Comparison of ENCODE assay signal across 8 mouse cellular contexts in the genomic region with DNA sequence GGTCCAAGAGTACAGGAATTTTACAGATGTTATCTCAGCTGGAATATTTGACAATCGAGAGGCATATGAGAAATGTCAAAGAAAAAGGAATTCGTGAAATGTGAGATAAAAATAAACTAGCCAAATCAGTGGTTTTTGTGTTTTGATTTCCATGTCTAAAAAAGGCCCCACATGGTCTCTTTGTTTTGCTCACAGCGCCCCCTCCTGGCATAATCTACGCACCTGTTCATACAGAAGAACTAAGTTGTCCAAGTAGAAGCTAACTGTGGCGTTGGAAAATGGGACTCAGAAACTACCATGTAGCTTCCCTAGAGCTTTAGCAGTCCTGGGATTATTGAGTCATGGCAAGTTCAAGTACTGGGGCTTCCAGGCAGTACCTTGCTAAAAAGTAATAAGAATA.
DNase-seq lines count a peak whose midpoint lies in the region; ATAC-seq and TF ChIP-seq lines count a peak whose summit lies in the region.

No protein-coding gene starts in this region.

- no peak overlapping the region for H3K27ac ChIP-seq in kidney, embryonic 16.5 days (ENCODE audit: low read length)
- H3K27ac ChIP-seq in liver, postnatal 0 days (ENCODE audit: low read depth): no peak overlapping the region

- H3K4me2 ChIP-seq in kidney, embryonic 16.5 days (replicated peaks; ENCODE audit: low read depth, low read length): no peak overlapping the region
- H3K4me2 ChIP-seq in liver, postnatal 0 days (ENCODE audit: low read depth, low read length): no peak overlapping the region

- no peaks in the 10 kb centered on the region for H3K36me3 ChIP-seq in kidney, embryonic 16.5 days (ENCODE audit: insufficient read depth, low read length)
- H3K36me3 ChIP-seq in liver, postnatal 0 days (replicated peaks; ENCODE audit: insufficient read depth, low read length): no peaks in the 10 kb centered on the region

- 22% methylated on average over 5 of the region's 5 CpGs for WGBS in kidney, embryonic 16.5 days
- 18% methylated on average over 5 of the region's 5 CpGs for whole genome bisulfite sequencing in liver, postnatal 0 days (ENCODE audit: insufficient replicate concordance)

- no peak for TF ChIP-seq EP300 in liver, postnatal 0 days (IDR thresholded peaks at IDR 0.05; ENCODE audit: low read depth)

- H3K4me3 ChIP-seq in kidney, embryonic 16.5 days (ENCODE audit: low read length): no peak overlapping the region
- H3K4me3 ChIP-seq in liver, postnatal 0 days (ENCODE audit: low read depth, low read length): no peak overlapping the region

- H3K27me3 ChIP-seq in kidney, embryonic 16.5 days (ENCODE audit: insufficient read depth, low read length): no peaks in the 10 kb centered on the region
- no peaks in the 10 kb centered on the region for H3K27me3 ChIP-seq in liver, postnatal 0 days (ENCODE audit: insufficient read depth, low read length)

- no peak overlapping the region for H3K9ac ChIP-seq in kidney, embryonic 16.5 days (replicated peaks; ENCODE audit: low read length)
- H3K9ac ChIP-seq in liver, postnatal 0 days (replicated peaks): no peak overlapping the region

- ATAC-seq in kidney, embryonic 16.5 days (ENCODE audit: low FRiP score, low TSS enrichment): no peak
- ATAC-seq in frontal cortex, adult (ENCODE audit: low TSS enrichment): peak; percentile 51; the same call in 1 of the 2 replicates
- ATAC-seq in liver, postnatal 0 days: no peak

- DNase-seq in kidney, adult 11 months: peak; percentile 56
- peak; percentile 91 for DNase-seq in adrenal gland, postnatal 10 days
- DNase-seq in kidney, postnatal 14 days: peak; percentile 84
- peak; percentile 80 for DNase-seq in liver, postnatal 0 days
- peak; percentile 47 to 74 for DNase-seq in right cerebral cortex, postnatal 10 days (ENCODE audit: low spot score in 2 of 2)
- DNase-seq in urinary bladder, postnatal 25 days (ENCODE audit: low spot score): peak; percentile 84

- peaks cover 13% of the 10 kb centered on the region for H3K4me1 ChIP-seq in kidney, embryonic 16.5 days (ENCODE audit: insufficient read depth, low read length)
- H3K4me1 ChIP-seq in liver, postnatal 0 days (ENCODE audit: insufficient read depth): no peaks in the 10 kb centered on the region

- TF ChIP-seq CTCF in liver, postnatal 0 days (IDR thresholded peaks at IDR 0.05; ENCODE audit: low read depth): peak; percentile 73

- no peaks in the 10 kb centered on the region for H3K9me3 ChIP-seq in kidney, embryonic 16.5 days (ENCODE audit: low read length)
- no peaks in the 10 kb centered on the region for H3K9me3 ChIP-seq in liver, postnatal 0 days (ENCODE audit: low read length)
